Mouse (Mus musculus): Measurements from ENCODE around the gene Olfr297.

The Olfr297 gene

DNA sequence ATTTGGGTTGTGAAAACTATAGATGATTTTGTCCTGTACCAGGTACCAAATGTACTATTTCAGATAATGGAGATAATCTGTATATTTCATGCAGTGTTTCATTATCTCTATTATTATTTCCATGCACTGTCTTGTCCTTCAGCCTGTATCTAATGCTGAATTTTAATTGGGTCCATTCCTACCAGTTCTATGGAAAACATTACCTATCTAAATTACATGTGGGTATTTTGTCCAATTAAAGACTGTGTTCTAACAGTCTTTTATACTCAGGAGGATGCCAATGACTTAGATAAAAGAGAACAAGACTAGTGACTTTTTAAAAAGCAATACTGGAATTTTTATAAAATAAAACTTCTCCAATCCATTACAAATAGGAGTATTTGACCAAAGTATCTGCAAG is at the start of gene Olfr297:
Gene Olfr297 (plus strand): TSS at position 301 of the 400 bp plus-strand sequence.
- no peak for DNase-seq

DNA sequence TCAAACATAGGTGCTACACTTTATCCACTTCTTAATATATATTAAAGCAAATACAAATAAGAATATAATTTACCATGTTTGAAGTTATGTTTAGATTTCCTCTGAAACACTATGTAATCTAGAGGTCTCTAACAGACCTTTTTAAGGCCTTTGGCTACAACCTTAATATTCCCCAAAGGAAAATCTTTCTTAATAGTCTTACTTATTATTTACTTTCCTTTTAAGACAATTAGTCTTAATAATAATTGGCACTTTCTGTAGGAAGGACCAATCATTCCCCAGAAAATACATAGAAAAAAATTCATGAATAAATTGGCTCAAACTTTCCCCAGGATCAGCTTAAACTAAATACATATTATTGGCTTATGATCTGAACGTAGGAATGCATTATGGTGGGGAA is 27.4 kb upstream of the Olfr297 start, which contains the start of gene Olfr298:
Gene Olfr298 (minus strand): TSS at position 101 of the 400 bp plus-strand sequence.
- no peak for DNase-seq
